Mouse (Mus musculus) heart, embryonic 11.5 days (tissue): ENCODE data around the gene Tmem102. TPM values are rescaled to one million over a fixed set of nuclear protein-coding genes. Genes with fewer than 3 reads are reported as not detected.

Experiments used
- ATAC-seq: fragments of 200-750 bp; cut with Nextera tagmentation; replicated peaks from 2 replicates; pipeline ENCODE4 v1.8.0; 2017; ENCODE audit warnings: moderate library complexity; ENCODE audit not compliant: insufficient number of reproducible peaks, low FRiP score, low TSS enrichment
- H3K27ac ChIP-seq: fragments of 300-500 bp; sonication (generic); 2 replicates; pipeline ENCODE4 v1.5.1; 2014; ENCODE audit warnings: mild to moderate bottlenecking, low read depth, low read length
- H3K27me3 ChIP-seq: fragments of 300-500 bp; sonication (generic); 2 replicates; pipeline ENCODE4 v1.6.1; 2014; ENCODE audit warnings: mild to moderate bottlenecking, low read length, mixed read lengths; ENCODE audit not compliant: control insufficient read depth, insufficient read depth
- H3K36me3 ChIP-seq: fragments of 300-500 bp; sonication (generic); 2 replicates; pipeline ENCODE4 v1.6.1; 2014; ENCODE audit warnings: mild to moderate bottlenecking, low read length, moderate library complexity, mixed read lengths; ENCODE audit not compliant: control insufficient read depth, insufficient read depth
- H3K4me1 ChIP-seq: fragments of 300-500 bp; sonication (generic); 2 replicates; pipeline ENCODE4 v1.6.1; 2014; ENCODE audit warnings: low read length; ENCODE audit not compliant: control insufficient read depth, insufficient read depth
- H3K4me2 ChIP-seq: fragments of 300-500 bp; sonication (generic); 2 replicates; pipeline ENCODE4 v1.6.1; 2014; ENCODE audit warnings: mild to moderate bottlenecking, moderate library complexity
- H3K4me3 ChIP-seq: fragments of 300-500 bp; sonication (generic); 2 replicates; pipeline ENCODE4 v1.5.1; 2014; ENCODE audit warnings: low read depth, low read length
- H3K9ac ChIP-seq: fragments of 300-500 bp; sonication (generic); 2 replicates; pipeline ENCODE4 v1.6.1; 2014; ENCODE audit warnings: mild to moderate bottlenecking, low read depth, low read length, moderate library complexity
- H3K9me3 ChIP-seq: fragments of 300-500 bp; sonication (generic); replicated peaks from 2 replicates; pipeline ENCODE4 v1.6.1; 2016; ENCODE audit warnings: low read length; ENCODE audit not compliant: control insufficient read depth
- WGBS: fragments of 180-500 bp; shearing (Covaris S2); extraction: QIAGEN DNeasy Blood & Tissue Kit; methylation state at CpG from one replicate; pipeline ENCODE4 v1.1.7; 2014; ENCODE audit not compliant: insufficient replicate concordance; 5-methylcytosine and 5-hydroxymethylcytosine counted together
- polyA plus RNA-seq: library from polyadenylated mRNA; unstranded; fragments of >200 nt; fragmentation: Nextera tagmentation; extraction: Ambion mirVana; gene quantifications from 2 replicates; pipeline ENCODE4 v1.2.1, GENCODE M21; 2014

The Tmem102 gene
- polyA plus RNA-seq, 1 experiment from 2014 or later = 1.1 TPM

GRCm38 (mm10) chr11:69774961-69775360 is 30.5 kb downstream of the Tmem102 start:
- WGBS = 48% methylated on average over 5 of the region's 5 CpGs
- no peak overlapping the region for H3K4me3 ChIP-seq
- no peak overlapping the region for H3K9ac ChIP-seq
- ATAC-seq = no peak
- peaks cover 16% of the 10 kb centered on the region for H3K27me3 ChIP-seq
- no peaks in the 10 kb centered on the region for H3K9me3 ChIP-seq
- H3K4me2 ChIP-seq = no peak overlapping the region
- H3K36me3 ChIP-seq = peaks cover 6% of the 10 kb centered on the region; the same call in 1 of the 2 replicates
- H3K27ac ChIP-seq = no peak overlapping the region
- 0 out of 2 replicates have a peak, but pooled peaks cover 3% of the 10 kb centered on the region for H3K4me1 ChIP-seq

GRCm38 (mm10) chr11:69767625-69767909 is 37.9 kb downstream of the Tmem102 start:
- H3K27me3 ChIP-seq = no peaks in the 10 kb centered on the region
- no peak for ATAC-seq
- no peaks in the 10 kb centered on the region for H3K36me3 ChIP-seq
- peak overlapping the region; percentile 82 for H3K4me2 ChIP-seq
- peaks cover 12% of the 10 kb centered on the region for H3K4me1 ChIP-seq
- peak overlapping the region; percentile 71 for H3K27ac ChIP-seq
- 38% methylated on average over 4 of the region's 4 CpGs for WGBS
- peak overlapping the region; percentile 93 for H3K4me3 ChIP-seq
- H3K9me3 ChIP-seq = no peaks in the 10 kb centered on the region
- H3K9ac ChIP-seq = peak overlapping the region; percentile 97

GRCm38 (mm10) chr11:69766872-69767624 is 38.4 kb downstream of the Tmem102 start:
- H3K36me3 ChIP-seq = no peaks in the 10 kb centered on the region
- H3K27ac ChIP-seq = peak overlapping the region; percentile 91
- no peak for ATAC-seq
- peak overlapping the region; percentile 93 for H3K4me3 ChIP-seq
- H3K4me1 ChIP-seq = peaks cover 12% of the 10 kb centered on the region
- H3K9me3 ChIP-seq = no peaks in the 10 kb centered on the region
- H3K9ac ChIP-seq = peak overlapping the region; percentile 97
- 49% methylated on average over 13 of the region's 13 CpGs for WGBS
- no peaks in the 10 kb centered on the region for H3K27me3 ChIP-seq
- peak overlapping the region; percentile 82 for H3K4me2 ChIP-seq

- Histone ChIP-seq H3K36me3 (no peaks in the 10 kb centered on the region), H3K9me3 (no peaks in the 10 kb centered on the region), H3K4me3 (peak overlapping the region; percentile 93), H3K27me3 (no peaks in the 10 kb centered on the region), H3K4me1 (peaks cover 12% of the 10 kb centered on the region), H3K4me2 (peak overlapping the region; percentile 82), H3K27ac (peak overlapping the region; percentile 91), H3K9ac (peak overlapping the region; percentile 97)
- ATAC-seq = peak; percentile 68
- under 1% methylated on average over 37 of the region's 37 CpGs for WGBS
Measured at GRCm38 (mm10) chr11:69766126-69766609, 39.3 kb downstream of the Tmem102 start.

- H3K4me2 ChIP-seq = peak within 1 kb of the TSS; percentile 82
- H3K4me3 ChIP-seq = peak within 1 kb of the TSS; percentile 93
- 23% methylated on average over 32 of the region's 55 CpGs for WGBS
Measured at GRCm38 (mm10) chr11:69765221-69766125, 40.0 kb downstream of the Tmem102 start, which contains the start of gene Zbtb4. Gene Zbtb4, plus strand, starts transcription at chr11:69765912.

GRCm38 (mm10) chr11:69763551-69763950 is 41.9 kb downstream of the Tmem102 start:
- Histone ChIP-seq H3K27me3 (no peaks in the 10 kb centered on the region), H3K4me1 (peaks cover 25% of the 10 kb centered on the region), H3K36me3 (no peaks in the 10 kb centered on the region), H3K4me2 (no peak overlapping the region), H3K4me3 (no peak overlapping the region), H3K9ac (no peak overlapping the region), H3K27ac (no peak overlapping the region), H3K9me3 (no peaks in the 10 kb centered on the region)
- 55% methylated on average over 7 of the region's 7 CpGs for WGBS
- ATAC-seq = no peak

More at GRCm38 (mm10) chr11:69765221-69766125, 40.0 kb downstream of the Tmem102 start, which contains the start of gene Zbtb4:
- no peaks in the 10 kb centered on the region for H3K27me3 ChIP-seq
- peak within 1 kb of the TSS; percentile 91 for H3K27ac ChIP-seq
- H3K9me3 ChIP-seq = no peaks in the 10 kb centered on the region
- H3K36me3 ChIP-seq = no peaks in the 10 kb centered on the region
- H3K9ac ChIP-seq = peak within 1 kb of the TSS; percentile 97
- H3K4me1 ChIP-seq = peaks cover 15% of the 10 kb centered on the region
- peak; percentile 53; the same call in 1 of the 2 replicates for ATAC-seq

GRCm38 (mm10) chr11:69761868-69762267 is 43.6 kb downstream of the Tmem102 start, which contains the start of gene Slc35g3:
Gene Slc35g3, minus strand, starts transcription at chr11:69761968.
- H3K36me3 ChIP-seq = no peaks in the 10 kb centered on the region
- whole genome bisulfite sequencing = 54% methylated on average over 1 of the region's 1 CpGs
- no peaks in the 10 kb centered on the region for H3K27me3 ChIP-seq
- no peak for ATAC-seq
- H3K9ac ChIP-seq = no peak within 1 kb of the TSS
- H3K9me3 ChIP-seq = no peaks in the 10 kb centered on the region
- no peak within 1 kb of the TSS for H3K4me3 ChIP-seq
- no peak within 1 kb of the TSS for H3K4me2 ChIP-seq
- H3K4me1 ChIP-seq = peaks cover 22% of the 10 kb centered on the region
- no peak within 1 kb of the TSS for H3K27ac ChIP-seq

- H3K4me1 ChIP-seq = peaks cover 29% of the 10 kb centered on the region
Measured at GRCm38 (mm10) chr11:69760901-69761200, 44.6 kb downstream of the Tmem102 start.

More at GRCm38 (mm10) chr11:69760901-69761200, 44.6 kb downstream of the Tmem102 start:
- Histone ChIP-seq H3K4me3 (no peak overlapping the region), H3K27ac (no peak overlapping the region), H3K9ac (no peak overlapping the region), H3K9me3 (no peaks in the 10 kb centered on the region), H3K36me3 (no peaks in the 10 kb centered on the region), H3K4me2 (no peak overlapping the region), H3K27me3 (no peaks in the 10 kb centered on the region)
- no peak for ATAC-seq
- WGBS = 87% methylated on average over 7 of the region's 7 CpGs
